Mouse (Mus musculus) thymus, postnatal 14 days (tissue): Measurements from ENCODE around the gene Epha4.

Experiments
- DNase-seq: peaks from one replicate; pipeline ENCODE4 v3.0.0; 2021

Gene Epha4

DNA sequence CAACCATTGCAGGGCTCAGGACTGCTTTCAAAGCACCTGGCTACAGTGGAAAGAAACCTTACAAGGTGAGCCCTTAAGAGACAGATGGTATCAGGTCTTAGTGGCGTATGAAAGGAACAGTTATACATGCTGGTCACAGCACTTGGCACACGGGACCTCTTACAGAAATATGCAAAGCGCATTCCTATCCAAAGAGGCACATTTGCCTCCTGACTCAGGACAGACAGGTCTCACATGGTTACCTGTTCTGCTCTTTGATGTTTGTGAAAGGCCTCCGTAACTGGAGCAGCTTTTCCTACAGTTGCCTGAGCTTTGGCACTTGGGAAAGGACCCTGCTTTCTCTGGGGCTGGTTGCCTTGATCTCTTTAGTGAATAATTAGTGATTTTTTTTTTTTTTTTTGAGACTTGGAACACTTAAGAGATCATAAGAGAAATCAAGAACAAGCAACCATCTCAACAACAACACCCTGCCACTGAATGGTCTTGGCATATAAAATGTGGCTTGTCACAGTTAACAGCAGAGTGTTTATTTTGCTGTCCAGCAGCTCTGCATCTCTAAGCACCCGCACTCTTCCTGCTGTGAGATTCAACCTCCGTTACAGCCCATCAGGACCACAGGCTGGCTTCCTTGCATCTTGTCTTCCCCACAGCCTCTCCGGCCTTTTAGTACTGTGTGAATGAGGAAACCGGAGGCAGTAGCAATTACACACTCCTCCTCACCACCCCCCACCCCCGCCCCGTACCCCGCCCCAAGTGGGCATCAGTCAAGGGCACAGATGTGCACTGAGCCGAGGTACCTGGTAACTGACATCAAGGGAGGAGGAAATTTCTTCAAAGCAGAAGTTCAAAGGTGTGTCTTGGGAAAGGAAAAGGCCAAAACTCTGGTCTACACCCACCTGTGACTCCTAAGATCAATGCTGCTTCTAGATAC is 41.2 kb downstream of the Epha4 start:
- DNase-seq = no peak

DNA sequence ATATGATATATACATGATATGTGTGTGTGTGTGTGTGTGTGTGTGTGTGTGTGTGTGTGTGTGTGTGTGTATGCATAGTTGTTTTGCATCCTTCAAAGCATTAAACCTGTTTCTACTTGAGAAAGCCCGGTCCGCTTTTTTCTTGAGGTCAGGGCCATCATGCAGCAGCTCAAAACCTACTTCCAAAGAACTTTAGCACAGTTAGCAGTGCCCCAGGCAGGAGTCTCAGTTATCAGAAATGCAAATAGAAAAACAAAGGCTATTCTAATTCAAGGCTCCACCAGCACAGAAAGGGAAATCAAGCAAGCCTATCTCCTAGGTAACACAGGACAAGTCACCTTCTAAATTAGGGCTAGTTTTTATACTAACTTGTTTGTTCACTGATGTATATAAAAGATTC is 42.3 kb downstream of the Epha4 start:
- no peak for DNase-seq

DNA sequence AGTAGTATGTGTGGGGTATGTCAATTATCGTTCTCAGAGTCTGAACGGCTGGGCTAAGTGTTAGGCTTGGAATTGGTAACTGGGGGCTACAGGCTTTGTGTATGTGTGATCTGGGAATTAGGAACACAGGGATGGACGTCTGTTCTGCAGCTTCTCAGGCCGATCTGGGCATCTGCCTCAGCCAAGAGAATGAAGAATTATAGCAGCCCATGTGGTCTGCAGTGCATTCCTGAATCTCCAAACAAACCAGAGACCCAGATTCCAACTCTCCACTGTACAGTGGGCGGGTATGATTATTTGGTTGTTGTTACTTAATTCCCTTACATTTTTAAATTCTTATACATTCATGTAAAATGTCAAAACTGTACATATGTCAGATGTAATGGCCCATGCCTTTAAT is 43.4 kb downstream of the Epha4 start:
- no peak for DNase-seq

DNA sequence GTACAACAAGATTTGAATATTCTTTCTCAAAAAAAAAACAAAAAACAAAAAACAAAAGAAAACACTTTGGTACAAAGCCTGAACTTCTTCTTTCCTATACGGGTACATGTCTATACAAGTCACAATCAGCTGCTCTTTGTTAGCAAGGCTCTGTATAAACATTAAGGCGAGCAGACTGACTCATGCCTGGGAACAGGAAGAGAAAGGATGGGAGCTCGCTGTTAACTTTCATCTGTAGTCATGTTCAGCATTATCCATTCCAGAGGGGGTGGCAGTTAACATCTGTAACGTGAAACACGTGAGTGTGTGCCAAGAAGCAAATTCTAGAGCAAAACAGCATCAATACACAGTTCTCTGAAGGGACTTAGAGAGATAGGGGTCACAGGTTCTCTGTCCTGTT is 43.9 kb downstream of the Epha4 start:
- no peak for DNase-seq

DNA sequence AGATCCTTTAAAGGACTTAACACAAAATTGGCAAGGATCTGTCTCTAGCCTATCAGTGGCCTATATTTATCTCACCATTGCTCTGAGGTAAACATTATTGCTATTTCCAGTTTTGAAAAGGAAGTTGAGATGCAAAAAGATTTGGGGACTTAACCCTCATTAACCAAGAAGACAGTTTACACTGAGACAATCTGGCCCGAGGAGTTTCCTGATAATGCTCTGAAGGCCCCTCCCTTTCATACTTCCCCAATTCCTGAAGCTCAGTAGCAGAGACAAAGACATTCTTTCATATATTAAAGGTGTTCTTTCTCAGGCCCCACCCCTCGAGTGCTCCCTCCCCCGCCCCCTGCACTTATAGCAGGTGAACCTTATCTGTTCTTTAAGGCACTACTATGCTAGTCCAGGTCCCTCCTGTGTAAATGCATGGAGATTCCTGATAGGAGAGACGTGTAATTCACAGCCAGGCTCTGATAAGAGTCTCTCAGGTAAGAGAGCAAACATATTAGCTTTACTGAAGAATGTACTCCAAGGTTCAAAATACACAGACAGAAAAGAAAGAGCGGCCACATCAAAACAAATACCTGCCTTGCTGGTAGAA is 46.1 kb downstream of the Epha4 start:
- no peak for DNase-seq

DNA sequence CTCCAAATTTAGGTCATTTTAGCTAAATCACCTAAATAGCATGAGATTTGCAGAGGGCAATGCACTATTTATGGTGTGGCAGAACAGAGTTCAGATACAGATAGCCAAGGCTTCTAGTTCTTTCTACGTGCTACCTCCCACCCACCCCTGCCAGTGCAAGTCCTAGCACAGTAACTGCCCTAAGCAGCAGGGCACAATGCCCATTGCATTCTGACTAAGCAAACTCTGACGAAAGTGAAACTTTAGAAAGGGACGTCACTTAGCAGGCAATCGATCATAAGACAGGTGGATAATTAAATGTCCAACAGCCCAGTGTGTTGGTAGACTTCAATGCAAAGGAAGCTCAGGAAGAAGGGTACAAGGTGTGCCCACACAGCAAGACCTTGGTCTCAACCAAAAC is 49.4 kb downstream of the Epha4 start:
- DNase-seq = no peak

DNA sequence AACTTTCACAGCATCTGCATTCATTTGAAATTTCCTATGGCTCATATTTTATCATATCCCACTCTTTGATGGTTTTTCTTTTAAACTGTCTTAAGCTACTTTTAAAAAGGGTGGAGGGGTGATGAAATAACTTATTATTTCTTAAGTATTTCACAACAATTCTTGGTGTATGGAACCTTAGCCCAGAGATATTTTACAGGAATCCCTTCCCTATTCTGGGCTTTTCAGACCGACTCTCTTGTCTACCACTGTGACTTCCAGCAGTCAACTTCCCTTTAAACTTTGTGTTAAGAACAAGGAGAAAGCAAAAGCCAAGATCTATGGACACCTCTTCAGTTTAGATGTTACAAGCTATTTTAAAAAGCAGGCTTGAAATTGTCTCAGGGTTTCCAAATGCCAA is 50.8 kb downstream of the Epha4 start:
- DNase-seq = no peak

DNA sequence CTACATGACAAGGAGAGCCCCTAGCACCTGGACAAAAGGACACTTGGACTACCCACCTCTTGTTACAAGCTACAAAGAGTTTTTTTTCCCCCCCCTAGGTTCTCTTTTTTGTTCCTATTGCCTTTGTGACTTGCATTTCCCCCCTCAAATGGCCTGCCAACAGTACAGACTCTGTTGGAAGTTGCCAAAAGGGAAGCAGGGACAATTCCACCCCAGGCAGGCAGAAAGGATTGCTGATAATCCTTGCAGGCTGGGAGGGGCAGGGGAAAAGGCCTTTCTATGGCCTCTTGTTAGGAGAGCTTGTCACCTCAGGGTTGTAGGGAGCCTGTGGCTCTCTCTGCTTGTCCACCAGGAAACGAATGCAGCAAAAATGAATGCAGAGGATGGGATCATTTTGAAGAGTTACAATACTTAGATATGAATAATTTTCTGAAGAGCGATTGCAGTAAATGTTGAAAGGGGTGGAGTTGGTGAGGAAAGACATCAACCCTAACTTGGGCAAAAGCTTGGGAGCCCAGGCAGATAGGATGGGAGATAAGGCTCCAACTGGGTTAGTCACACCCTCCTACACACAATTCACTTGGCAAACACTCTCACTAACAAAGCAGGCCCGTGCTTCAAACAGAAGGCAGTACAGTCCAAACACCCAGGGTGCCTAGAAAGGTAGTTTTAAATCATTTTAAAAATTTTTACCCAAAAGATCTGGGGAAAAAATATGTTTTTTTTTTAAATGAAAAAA is 52.8 kb downstream of the Epha4 start:
- no peak for DNase-seq

DNA sequence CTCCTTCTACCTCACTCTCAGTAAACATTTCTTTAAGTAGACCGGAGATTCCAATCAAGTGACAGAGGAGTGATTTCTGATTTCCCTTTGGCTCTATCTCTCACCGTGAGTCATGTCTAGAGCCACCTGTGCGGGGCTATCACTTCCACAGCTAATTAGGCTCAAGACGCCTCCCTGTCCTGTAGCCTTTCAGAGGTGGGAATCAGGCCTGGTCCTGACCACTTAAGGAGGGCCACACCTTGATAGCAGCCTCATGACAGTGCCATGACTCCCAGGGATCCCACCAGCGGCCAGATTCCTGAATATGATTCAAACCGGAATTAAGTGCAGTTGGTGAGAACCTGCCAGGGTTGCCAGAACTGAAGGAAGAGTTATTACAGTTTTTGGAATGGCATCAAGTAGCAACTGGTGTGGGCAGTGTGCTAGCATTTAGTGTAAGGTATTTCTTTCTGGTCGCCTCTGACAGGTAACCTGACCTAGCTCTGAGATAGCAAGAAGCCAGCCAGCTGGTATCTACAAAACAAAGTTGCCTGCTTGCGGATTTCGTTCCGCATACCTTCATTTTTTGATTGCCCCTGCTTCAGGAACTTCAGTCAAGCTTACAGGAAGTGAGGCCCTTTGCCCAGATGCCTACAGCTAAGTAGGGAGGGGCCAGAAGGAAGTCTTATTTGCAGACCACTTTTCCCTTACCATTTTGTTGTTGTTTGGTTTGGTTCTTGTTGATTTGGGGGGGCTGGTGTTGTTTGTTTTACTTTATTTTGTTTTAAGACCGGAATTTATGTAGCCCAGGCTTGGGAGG is 53.9 kb downstream of the Epha4 start:
- DNase-seq = no peak

DNA sequence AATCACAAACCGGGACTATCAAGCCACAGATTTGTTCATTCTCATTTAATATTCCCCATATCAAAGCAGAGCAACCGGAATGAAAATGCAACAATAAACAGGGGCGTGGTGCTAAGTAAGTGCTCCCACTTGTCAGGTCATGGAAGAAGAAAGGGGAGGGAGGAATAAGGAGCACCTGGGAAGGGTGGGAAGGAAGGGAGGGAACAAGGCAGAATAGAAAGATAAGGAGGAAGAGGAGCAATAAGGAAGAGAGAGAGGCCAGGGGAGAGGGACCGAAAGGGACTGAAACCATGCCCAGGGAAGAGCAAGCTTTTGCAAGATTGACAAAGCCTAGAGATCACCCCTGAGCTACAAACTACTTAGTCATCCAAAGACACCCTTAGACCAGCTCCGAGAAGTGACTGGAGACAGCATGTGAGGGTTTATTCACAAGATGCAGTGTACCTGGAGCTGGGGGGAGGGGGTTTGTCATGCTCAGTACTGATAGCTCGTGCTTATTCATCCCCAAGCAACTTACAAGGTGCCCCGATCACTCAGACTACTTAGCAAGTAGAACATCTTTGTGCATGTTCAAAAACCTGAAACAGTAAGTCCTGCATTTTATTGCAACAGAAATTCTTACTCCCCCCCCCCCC is 56.0 kb downstream of the Epha4 start:
- no peak for DNase-seq

DNA sequence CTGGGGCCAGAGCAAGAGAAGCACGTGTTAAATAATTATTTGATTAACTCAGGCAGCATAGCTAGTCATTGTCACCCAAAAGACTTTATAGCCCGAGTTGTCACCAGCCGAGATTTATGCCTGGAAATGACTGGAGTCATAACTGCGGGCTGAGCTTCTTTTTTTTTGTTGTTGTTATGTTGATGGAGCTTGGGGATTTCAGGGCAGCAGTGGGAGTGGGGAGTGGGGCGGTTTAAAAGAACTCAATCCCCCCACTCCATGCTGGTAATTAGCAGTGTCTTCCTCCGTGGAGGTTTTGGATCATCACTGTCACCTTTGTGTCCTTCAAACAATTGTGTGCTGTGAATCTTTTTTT is 57.5 kb downstream of the Epha4 start:
- DNase-seq = no peak

DNA sequence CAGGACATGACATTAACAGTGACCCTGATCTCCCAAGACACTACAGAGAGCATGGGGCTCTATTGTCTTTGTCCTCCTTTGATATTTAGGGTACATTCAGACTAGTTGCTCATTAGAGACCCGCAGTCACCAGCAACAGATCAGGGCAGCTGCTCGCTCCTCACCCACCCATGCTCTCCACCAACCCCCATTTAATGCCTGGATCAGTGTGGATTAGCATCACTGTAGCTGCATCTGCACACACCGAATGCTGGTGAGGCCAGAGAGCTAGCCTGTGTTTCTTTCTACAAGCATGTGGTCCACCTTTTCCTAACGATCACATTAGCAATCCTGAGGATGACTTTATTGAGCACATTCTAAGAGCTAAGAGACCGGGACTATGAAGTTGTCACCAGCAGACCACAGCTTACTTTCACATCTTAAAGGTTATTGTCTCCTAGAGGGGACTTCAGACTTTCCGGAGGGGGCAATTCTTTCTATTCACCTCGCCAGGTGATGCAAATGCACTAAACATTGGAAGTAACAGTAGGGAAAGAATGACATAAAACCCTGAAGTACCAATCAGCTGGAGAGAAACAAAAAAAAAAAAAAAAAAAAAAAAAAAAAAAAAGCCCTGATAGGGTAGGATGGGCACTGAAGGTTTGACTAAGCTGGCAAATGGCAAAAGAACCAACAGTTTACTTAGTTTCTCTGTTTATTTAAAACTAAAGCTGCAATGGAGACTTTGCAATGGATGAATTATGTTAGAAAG is 58.0 kb downstream of the Epha4 start:
- no peak for DNase-seq

DNA sequence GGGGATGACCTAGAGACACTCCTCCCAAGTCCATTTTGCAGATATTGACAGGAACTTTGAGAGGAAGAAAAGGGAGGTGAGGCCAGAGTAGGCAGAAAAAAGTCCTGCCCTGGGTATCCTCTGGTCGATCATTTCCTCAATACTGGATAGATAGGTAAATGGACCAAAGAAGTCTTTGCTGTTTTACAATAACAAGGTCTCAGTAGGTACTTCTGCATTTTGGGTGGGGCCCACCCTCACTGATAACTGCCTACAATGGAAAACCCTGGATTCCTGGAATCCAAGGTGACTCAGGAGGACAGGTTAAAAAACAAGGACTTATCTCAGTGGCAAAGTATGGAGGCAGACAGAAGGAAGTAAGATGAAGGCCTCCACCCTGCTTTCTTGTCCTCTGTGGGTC is 61.1 kb downstream of the Epha4 start:
- DNase-seq = no peak

DNA sequence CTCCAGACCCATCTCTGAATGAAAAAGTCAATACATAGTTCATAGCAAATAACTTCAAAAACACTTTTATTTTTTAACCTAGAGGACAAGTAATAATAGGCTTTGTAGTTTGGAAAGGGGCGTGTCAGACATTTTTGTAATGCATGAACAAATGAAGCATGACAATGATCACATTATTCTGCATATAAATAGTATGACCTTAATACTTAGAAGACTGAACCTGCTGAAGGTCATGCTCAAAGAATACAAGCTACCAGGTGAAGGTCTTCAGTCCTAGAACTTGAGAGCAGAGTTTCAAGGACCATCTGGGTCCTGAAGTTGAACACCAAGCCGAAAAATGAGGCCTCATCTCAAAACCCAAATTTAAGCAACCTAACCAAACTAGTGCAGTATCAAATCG is 62.2 kb downstream of the Epha4 start:
- no peak for DNase-seq

DNA sequence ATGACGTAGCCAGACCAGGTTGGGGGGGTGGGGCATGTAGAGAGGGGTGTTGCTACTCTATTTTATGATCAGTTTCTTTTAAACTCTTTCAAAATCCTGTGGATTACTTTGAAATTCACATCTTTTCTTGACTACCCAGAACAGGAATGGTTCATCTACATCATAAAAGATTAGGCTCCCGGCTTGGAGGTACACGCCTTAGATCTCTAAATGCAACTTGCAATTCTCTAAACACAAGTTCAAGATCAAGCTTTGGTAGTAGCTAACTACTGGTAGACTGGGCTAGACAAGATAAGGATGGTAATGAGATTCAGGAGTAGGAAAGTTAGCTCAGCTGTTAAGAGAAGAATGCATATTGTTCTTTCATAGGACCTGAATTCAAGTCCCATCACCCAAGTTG is 63.3 kb downstream of the Epha4 start:
- DNase-seq = no peak

DNA sequence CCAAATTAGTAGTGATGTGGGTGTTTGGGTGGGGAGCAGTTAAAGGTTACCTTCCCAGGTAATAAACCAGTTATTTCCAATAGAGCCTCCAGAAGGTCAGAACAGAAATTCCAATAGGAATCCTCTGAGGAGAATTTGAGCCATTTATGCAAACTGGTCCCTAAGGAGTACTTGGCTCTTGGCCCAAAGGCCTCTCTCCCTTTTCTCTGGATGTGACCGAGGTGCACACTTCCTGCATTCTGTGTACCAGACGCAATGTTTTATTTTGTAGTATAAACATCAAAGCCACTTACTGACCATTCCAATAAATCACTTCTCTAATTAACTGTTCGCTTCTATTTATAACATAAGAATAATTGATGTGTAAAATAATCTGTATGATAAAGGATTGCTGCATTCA is 64.7 kb downstream of the Epha4 start:
- DNase-seq = no peak

DNA sequence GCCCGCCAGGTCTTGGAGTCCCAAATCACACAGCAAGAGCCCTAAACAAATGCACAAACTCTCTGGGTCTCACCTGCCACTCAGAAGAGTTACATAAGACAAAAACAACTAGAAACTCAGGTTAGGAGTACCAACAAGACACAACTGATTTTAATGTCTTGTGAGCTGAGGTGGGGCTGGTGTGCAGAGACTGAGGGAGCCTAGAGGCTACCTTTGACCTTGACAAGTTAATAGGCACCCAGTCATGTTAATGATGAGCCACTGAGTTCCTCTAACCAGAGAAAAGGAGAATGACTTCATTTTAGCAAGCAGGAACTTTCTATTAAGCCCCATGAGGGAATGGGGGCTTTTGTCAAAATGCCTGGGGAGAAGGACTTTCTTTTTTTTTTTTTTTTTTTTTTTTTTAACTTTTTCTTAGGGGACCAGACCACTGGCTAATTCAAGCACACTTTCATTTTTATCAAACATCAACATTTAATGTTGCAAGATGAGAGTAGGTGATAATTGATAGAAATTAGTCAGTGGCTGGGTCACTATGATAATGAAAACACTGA is 67.8 kb downstream of the Epha4 start:
- DNase-seq = no peak

DNA sequence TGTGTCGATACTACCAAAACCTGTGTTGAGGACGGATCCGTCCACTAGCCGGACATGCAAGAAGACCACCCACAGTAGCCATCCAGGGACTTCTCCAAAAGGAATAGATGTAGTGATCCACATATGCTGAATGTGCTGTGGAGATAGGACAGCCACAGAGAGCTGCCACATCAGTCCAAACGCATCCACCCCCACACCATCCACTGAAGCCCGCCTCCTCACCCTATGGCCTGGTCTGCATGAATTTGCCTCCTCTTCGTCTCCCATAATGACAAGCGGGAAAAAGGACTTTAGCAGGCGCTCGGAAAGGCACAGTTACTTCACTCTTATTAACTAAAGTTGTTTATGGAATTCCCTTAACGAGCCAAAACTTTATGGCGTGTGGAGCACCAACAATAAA is 68.5 kb downstream of the Epha4 start:
- DNase-seq = no peak

DNA sequence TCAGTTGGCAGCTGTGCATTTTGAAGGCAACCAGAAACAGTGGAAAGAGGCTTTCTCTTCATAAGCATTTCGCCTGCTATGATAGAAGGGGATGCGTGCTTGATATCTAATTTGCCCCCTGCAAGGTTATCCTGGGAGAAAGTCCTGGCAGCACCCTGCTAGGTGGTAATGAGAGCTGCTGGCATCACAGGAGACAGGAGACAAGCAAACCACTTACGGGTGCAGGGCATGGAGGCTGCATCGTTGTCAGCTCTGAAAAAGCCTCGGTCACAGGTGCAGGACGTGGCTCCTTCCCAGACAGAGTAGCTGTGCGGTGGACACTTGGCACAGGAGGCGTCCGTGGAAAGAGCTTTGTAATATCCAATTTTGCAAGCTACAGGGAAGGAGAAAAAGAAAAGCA is 70.2 kb downstream of the Epha4 start:
- no peak for DNase-seq

DNA sequence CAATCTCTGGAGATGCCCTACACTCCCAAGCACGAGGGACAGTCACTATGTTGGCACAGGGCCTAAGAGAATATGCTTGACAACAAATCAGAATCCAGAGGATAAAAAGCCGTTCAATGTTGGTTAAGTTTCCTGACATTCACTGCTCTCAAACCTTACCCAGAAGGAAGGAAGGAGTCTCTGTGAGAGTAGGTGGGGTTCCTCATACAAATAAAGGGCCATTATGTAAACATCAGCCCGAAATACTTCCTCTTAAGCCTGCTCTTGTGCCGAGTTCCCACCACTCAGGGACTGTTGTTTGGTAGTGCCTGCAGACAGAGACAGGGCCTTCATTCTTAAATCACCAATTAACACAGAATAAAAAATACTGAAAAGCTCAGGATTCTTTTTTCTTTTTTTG is 72.9 kb downstream of the Epha4 start:
- DNase-seq = no peak

DNA sequence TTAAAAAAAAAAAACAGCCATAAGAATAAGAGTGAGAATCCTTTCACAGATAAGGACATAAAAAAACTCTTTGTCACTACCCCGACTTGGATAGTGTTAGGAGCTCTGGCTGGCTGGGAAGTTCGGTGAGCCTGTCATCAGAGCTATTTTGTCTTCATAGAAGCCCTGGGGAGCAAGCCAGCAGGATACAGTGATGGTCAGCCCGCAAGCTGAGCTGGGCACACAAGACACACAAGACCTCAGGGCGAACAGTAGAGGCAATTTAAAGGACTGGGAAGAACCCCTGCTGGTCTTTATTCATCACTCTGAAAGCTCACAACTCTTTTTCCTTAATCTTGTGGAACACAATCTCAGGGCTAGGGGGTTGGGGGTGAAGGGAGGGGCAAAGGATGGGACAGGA is 73.5 kb downstream of the Epha4 start:
- no peak for DNase-seq

DNA sequence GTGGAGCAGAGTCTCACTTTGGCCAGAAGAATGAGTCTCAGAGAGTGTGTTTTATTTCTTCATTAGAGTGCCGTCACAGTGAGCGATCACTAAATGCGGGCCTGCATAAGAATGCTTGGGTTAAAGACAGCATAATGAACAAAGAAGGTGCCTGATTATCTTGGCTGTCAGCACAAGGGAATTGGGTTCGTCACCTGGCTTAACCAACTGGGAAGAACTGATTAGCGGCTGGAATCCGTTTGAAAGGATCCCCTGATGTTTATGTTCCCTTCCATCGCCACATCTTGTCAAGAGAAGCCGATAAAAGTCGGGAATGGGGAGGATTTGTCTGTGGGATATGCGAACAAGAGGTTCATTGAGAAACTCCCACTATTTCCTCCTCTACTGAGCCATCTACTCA is 74.4 kb downstream of the Epha4 start:
- DNase-seq = no peak
